Mouse (Mus musculus) thymus, postnatal 4 days (tissue): ENCODE data around the gene Has1.

Experiments used
- DNase-seq: peaks from one replicate; pipeline ENCODE4 v3.0.0; 2021

Gene Has1

GRCm38 (mm10) chr17:17843534-17844261 lies 11.3 kb downstream of the Has1 start:
- DNase-seq: no peak

DNA sequence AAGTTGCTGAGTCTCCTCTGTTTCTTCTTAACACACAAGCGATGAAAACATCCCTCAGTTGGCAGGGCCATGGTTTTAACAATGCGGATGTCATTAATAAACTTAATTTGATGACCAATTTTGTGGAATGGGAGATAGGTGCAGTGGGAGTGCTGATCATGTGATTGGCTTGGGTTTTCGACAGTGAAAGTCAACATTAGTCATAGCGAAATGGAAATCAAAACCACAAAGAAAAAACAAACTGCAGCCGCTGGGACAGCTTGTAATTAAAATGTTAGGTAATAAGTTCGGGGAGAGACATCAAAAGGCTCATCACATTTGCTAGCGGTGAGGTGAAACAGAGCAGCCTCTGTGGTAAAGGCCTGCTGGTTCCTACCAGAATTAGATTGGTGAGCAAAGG lies 14.2 kb downstream of the Has1 start:
- DNase-seq: no peak

DNA sequence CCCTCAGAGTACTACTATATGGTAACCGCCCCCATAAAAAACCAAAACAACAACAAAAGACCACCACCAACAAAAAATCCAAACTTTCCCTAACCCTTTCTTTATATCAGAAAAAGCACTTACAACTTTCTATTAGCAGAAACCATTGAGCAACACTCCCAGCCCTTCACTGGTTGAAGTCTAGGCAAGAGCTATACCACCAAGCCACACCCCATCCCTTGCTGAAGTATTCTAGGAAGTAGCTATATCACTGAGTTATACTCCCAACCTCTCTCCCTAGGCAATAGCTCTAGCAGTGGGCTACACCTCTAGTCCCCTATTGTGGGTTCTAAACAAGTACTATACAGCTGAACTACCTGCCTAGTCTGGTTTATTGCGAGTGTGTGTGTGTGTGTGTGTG lies 15.7 kb downstream of the Has1 start:
- no peak for DNase-seq

- peak; percentile 96 for DNase-seq
Measured at GRCm38 (mm10) chr17:17837919-17838701, 16.9 kb downstream of the Has1 start.

- no peak for DNase-seq
Measured at GRCm38 (mm10) chr17:17837426-17837825, 17.6 kb downstream of the Has1 start.

DNA sequence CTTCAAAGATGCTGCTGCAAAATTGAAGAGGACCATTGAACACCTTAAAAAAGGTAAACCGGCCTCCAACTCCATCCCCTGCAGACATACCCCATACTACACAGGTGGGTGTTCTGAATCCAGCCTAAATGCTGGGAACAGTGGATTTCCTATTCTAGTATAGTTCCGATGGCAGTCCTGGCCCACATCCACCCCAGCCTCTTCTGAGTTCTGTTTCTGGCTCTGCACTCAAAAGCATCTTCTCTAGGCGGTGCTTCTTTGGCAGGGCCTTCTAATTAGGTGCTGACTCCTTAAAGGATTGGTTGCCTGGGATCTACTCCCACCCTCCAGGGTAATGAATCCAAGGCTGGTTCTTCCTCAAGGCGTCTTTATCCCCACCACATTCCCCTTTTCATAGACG lies 18.9 kb downstream of the Has1 start:
- DNase-seq: no peak

GRCm38 (mm10) chr17:17834896-17835295 lies 20.1 kb downstream of the Has1 start:
- DNase-seq: no peak

DNA sequence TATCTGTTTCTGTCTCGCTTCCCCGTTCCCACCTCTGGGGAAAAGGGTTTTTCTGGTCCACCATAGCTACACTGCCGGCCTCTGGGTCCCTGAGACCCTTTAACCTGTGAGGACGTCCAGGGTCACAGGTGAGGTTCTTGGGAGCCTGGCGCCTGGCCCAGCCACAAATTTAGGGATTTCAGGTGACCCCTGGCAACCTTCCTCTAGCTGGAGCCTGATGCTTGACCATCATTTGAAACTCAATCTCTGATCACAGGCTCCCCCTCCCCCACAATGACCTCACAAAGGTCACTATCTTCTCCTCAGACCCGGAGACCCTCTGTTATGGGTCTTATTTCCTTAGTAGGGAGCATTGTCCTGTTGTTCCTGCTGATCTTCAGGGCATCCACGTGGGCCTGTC lies 24.3 kb downstream of the Has1 start:
- no peak for DNase-seq

DNA sequence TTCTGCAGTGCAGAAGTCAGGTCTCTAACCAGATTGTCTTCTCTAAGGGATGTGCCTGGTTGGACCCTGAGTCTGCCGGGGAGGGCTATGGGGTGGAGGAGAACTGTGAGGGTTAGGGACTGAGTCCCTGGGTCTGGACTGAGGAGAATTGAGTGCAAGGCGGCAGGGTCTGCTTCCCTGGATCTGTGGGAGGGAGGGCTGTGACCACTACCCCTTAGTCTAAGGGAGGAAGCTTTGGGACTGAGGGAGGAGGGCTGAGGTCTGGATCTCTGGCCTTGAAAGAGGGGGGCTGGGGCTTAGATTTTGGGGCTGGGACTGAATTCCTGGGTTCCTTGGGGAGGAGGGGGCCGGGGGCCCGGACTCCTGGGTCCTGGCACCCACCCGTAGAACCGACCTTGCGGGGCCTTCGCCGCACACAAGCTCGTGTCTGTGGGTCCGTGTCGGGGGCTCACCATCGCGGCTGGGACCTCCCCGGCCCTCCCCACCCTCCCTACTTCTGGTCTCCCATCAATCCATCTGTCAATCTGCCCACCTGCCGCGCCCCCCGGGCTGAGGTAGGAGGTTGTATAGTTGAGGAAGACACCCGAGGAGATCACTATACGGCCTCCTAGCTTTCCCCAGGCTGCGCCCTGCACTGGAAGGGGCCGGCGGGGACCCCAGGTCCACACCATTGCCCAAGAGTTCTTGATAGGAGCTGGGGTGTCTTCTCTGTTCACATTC lies 25.0 kb downstream of the Has1 start:
- no peak for DNase-seq

DNA sequence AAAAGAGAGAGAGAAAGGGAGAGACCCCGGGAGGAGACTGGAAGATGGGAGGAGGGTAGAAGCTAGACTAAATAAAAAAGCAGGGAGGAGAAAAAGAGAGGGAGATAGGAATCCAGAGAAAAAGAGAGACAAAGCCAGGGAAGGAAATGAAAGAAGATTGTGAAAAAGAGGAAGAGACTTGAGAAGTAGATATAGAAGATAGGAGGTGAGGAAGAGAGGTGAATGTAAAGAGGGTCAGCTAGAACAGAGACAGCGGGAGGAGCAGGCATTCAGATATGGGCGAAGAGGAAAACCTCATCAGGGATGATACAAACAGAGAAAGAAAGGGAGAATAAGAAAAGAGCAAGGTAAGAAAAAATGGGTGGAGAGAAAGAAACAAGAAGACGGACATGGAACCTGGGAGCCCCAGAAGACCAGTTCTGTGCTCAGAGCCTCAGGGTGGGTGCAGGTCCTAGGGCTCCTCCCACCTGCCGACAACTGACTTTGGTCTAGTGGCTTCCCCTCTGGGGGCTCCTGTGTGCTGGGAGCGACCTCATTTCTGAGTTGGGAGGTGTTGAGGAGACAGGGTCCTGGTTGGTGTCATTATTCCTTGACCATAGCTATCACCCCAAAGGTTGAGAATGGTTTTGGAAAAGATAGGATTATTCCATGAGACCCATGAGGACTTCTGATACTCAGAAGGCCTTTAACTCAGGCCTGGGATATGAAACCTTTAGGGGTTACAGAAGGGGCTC lies 25.8 kb downstream of the Has1 start:
- no peak for DNase-seq

DNA sequence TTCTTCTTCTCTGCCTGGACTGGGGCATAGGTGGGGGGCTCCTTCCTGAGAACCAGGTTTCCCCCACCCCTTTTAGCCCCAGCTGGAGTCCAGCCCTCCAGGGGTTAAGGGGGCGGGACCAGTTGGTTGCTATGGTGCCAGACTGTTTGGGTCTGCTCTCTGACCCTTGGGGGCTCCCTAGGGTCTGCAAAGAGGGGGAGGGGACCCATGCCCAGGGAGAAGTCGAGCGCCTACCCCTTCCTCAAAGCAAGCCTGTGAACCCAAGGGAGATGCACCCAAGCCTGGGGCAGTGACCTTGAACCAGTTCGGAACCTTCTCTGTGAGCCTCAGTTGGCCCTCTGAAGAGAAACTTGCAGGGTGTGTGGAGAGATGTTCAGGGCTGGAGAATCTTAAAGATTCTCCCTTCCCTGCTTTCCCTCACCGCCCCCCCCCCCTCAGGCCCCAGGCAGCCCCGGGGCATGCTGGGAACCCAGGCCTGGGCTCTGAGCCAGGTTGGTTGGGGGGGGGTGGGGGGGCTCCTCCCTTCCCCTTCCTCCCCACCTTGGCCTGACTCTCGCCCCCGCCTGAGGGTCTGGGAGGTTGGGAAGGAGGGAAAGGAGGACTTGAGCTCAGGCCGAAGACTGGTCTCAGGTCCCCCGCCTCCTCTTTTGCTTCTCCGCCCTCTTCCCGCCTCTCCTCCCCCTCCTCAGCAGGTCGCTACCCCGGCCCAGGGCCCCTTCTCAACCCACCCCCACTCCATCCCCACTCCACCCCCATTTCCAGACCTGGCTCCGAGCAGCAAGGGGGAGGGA lies 26.6 kb downstream of the Has1 start:
- no peak for DNase-seq

- no peak for DNase-seq
Measured at GRCm38 (mm10) chr17:17827658-17828190, 27.3 kb downstream of the Has1 start.

- DNase-seq: peak; percentile 30
Measured at GRCm38 (mm10) chr17:17826751-17827657, 28.0 kb downstream of the Has1 start, which contains the start of gene Spaca6. Gene Spaca6, plus strand, starts transcription at chr17:17827158.

DNA sequence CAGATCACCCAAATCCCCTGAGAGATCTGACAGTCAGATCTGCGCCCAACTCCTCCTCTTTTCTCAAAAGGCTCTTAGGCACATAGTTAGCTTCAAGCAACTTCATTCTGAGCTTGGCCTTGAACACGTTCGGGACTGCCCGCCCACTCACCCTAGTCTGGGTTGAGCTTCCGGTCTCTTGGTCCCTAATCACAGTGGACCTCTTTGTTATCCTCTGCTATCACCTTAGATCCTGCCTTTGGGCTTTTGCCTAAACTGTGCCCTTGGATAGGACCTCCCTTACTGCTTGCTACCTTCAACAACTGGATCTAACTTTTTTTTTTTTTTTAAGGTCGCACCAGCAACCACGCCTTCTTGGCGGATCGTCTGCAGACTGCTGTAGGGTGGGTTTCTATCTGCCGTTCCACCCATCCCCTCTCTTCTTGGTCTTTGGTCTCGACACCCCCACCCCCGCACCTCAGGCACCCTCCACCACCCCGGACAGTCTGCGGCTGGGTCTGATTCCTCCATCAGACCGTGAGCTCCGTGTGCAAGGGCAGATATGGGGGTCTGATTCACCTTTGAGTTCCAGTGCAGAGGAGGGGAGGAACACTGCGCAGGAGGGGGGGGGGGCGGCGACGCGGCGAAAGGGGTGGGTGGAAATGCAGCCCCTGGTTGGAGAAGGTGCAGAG lies 28.9 kb downstream of the Has1 start:
- DNase-seq: no peak

GRCm38 (mm10) chr17:17823612-17824336 lies 31.2 kb downstream of the Has1 start:
- no peak for DNase-seq

- DNase-seq: no peak
Measured at GRCm38 (mm10) chr17:17795527-17795926, 59.5 kb downstream of the Has1 start.
